Mouse (Mus musculus) layer of hippocampus, adult 9-11 months (tissue): ENCODE data around the gene Sfxn1.

Experiments used
- DNase-seq: peaks from one replicate; pipeline ENCODE4 v3.0.0; 2022

Gene Sfxn1

DNA sequence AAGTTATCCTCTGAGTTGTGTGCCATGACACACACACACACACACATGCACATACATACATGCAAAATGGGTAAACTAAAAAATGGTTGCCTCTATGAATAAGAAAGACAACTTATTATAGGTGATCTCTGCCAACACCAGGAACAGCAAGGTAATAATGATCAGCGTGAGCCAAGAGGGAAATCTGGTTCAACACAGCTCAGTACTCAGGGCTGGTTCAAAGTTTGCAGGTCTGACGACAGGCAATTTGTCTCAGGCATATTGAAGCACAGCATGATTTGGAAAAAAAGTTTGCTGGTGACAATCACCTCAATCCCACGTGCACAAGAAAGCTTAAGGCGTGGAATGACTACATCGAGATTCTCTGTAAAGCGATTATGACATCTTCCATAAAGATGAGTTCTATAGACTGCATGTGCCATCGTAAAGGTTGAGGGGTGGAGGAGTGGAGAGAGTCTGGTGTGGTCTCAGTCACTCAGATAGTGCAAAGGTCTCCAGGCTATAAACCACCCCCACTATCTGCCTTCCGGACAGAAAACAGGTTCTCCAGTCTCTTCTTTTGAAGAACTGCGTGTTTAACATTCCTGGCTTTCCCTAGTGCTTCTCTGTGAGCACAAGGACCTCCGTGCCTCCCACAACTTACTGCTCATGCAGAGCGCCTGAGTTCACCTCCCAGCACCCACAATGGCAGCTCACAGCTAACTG, 6.0 kb downstream of the Sfxn1 start:
- DNase-seq: no peak

DNA sequence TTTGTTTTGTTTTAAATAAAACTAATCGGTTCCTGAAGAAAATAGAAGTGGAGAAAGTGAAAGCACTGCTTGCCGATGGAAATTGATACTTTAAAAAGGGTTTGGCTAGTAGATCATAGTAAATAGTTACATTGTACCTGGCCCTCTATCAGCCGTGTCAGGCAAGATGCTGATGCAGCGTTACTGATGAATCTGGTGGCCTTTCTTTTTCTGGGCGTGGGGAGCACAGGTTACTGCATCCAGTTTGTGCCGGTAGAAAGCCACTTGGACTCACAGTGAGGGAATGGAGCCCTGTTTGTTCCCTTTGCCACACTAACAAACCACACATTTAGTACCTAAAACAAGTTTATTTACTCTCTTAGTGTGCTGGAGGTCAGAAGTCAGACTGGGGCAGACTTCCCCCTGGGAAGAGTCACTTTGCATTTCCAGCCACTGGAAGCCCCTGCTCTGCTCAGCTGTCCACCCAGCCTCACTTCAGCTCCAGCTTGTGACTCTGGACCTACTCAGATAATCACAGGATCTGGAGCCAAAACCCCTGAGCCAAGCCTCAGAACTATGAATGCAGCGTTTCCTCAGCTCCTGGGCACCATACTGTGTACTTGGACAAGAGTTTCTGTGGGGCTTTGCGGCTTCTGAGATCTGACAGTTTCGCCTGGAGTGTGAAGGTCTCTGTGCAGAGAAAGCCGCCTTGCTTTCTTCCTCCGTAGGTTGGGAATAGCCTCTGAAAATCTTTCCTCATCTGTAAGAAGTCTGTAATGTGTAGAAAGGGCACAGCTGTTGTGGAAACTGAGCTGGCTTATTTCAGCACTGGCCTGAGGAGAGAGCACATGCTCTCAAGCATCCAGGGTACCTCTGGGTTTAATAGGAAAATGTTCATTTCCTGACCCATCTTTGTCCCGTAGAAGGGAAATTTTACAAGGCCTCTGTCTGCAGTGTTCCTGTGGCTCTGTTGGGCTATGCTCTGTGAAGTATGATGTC, 8.4 kb downstream of the Sfxn1 start:
- DNase-seq: no peak

DNA sequence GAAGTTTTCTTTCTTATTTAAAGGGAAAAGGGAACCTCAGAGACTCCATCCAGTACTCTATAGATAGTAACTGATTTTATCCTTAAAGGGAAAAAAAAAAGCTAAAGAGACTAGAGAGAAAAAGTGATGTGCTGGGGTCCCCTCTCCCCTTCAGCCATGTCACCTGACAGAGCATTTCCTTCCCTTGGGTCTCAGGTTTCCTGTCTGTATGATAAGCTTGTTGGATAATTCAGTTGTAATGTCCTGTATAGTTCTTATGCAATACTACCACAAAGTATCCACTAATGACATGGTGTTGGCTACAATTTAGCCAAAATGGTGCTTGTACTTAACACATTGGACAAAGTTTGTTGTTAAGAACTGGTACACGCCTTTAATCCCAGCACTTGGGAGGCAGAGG, 9.1 kb downstream of the Sfxn1 start:
- DNase-seq: no peak

DNA sequence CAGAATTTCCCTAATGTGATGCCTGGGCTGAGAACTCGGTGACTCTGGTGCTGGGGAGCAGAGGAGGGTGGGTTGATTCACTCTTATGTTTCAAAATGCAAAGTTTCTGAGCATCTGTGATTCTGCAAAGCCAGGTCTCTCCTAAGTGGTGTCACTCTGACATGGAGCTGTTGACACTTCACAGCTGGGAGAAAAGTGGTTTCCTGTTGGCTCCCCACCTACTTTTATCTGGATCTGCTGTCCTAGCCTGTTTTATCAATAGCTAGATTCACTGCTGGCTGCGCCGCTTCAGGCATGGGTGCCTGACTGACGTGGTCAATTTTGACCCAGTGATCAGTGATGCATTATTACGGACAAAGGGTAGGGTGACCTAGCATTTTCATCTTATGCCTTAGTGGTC, 11.3 kb downstream of the Sfxn1 start:
- DNase-seq: no peak

DNA sequence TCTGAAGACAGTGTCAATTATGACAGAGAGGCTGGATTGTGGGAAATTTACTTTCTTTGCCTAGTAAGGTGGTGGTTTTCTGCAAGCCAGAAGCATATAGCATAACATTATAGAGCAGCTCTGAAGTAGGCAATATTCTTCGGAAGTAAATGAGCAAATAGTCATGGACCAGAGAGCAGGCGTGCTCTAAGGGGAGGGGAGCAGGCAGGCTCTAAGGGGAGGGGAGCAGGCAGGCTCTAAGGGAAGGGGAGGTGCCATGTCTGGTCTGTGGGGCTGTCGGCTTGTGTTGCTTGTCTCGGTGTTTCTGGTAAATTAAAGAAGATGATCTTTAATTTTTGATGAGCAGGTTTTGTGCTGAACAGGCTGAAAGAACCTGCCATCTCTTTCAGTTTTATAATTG, 12.5 kb downstream of the Sfxn1 start:
- no peak for DNase-seq

DNA sequence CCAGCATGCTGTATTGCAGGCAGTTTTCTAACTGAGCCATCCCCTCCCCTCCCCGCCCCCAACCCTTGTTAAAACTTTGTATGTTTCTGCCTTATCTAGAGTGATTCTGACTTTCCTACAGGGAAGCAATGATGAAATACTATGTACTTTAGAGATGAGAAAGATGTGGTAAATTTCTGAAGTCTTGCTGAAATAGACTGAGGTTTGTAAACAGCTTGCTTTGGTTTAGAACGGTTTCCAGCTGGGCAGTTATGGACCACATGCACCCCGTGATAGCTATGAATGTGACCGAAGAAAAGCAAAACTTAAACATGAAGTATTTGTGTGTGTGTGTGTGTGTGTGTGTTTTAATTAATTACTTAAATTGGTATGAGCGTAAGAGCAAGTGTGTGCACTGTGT, 13.2 kb downstream of the Sfxn1 start:
- no peak for DNase-seq

DNA sequence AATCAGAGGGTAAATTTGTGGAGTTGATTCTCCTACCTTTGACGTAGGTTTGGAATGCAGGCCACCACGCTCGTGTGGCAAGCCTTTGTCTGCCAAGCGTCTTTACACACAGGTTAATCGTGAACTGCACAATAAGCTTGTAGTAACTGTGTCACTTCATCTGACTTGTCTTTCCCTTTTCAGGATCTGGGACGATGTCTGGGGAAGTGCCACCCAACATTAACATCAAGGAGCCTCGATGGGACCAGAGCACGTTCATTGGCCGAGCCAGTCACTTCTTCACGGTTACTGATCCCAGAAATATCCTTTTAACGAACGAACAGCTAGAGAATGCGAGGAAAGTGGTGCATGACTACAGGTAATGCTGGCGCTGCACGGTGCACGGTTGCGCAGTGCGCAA, 13.6 kb downstream of the Sfxn1 start:
- DNase-seq: no peak

DNA sequence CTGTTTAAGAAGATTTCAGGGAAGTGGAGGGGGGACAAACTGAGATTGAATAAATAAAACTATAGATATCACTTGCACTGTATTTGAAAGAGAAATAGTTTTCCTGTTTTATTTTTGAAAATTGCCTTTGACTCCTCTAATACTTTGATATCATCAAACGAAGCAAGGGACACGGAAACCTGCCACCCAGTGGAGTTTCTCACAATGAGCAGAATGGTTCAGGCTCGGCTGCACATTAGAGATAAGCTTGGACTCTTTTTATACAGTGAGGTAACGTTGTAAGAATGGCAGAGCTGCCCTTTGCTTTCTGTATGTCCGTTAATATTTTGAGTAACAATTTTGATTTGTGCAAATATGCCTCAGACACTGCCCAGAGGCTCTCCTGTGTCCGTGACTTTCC, 20.1 kb downstream of the Sfxn1 start:
- DNase-seq: no peak

DNA sequence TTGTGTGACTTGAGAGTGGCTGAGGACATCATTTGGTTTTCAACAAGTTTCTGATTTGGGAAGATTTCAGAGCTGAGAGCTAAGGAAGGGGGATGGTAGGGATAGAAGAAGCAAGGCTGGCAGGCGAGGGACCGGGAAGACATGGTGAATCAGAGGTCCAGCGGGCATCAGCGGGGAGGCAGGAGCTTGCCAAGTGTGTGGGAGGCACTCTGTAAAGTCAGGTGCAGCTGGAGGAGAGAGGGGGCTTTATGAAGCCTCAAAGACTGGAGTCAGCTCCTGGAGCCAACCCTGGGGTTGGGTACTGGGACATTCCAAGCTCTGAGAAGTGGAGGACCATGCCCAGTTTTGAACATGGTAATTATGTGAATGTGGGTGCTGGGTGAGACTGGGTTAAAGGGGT, 22.7 kb downstream of the Sfxn1 start:
- DNase-seq: no peak

DNA sequence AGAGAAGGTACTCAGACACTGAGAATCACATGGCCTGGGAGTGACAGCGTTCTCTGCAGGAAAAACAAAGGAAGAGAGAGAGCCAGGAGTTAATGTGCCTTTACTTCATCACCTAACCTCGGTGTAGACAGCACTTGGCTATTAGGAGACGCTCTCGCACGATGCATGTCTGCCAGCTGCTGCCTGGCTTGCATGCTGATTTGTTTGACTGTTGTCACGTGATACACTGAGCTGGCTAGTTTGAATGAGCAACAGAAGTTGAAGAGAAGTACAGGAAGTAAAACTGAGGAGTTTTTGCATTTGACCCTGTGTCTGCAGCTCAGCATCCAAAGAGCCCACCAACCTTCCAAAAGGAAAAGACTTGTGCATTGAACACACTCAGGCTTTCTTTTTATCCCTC, 23.3 kb downstream of the Sfxn1 start:
- no peak for DNase-seq

DNA sequence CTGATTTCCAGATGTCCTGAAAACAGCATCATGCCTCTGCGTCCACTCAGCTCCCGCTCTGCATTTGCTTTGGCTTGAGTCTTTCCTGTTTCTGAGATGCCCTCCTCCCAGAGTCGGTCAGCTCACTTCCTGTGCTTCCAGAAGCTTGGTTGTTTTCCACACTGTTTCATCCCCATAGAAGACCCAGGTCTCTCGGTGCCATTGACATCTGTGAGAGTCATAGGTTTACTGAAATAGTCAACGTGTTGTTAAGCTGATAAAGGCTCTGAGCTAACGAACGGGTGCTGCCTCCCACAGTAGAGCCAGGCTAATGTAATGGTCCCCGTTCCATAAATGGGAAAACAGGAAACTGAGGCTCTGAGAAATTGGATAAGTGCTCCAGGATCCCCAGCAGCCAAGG, 24.1 kb downstream of the Sfxn1 start:
- no peak for DNase-seq

DNA sequence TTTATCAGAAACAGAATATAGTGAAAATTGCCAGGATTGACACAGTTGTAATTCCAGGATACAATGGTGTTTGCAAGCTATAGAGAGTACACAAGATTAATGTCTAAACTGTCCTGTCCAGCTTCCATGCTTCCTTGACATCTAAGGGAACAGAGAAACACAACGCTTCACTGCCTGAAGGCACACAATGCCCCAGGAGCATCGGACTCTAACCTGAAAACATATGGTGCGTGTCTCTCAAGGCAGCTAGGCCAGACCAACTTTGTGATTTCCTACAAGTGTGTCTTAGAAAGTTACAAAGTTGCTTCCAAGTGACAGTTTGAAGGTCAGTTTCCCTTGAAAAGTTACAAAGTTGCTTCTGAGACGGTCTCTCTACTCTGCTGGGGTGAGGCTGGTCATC, 25.6 kb downstream of the Sfxn1 start:
- DNase-seq: no peak

DNA sequence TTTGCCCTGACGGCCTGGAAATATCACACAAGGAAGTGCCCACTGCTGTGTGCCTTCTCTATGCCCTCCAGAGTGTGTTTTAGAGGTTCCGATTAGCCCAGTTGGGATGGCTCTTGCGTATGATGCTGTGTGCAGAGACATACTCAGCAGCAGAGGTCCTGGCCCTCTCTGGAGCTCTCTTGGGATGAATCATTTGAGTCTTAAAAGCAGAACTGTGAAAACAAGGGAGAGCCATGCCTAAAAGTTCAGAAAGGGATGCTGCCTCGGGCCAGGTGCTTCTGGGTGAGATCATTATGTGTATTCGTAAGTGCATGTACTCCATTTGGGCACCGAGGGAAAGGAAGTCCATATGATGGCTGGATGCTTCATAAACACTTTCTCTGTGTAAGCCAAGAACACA, 26.1 kb downstream of the Sfxn1 start:
- no peak for DNase-seq

DNA sequence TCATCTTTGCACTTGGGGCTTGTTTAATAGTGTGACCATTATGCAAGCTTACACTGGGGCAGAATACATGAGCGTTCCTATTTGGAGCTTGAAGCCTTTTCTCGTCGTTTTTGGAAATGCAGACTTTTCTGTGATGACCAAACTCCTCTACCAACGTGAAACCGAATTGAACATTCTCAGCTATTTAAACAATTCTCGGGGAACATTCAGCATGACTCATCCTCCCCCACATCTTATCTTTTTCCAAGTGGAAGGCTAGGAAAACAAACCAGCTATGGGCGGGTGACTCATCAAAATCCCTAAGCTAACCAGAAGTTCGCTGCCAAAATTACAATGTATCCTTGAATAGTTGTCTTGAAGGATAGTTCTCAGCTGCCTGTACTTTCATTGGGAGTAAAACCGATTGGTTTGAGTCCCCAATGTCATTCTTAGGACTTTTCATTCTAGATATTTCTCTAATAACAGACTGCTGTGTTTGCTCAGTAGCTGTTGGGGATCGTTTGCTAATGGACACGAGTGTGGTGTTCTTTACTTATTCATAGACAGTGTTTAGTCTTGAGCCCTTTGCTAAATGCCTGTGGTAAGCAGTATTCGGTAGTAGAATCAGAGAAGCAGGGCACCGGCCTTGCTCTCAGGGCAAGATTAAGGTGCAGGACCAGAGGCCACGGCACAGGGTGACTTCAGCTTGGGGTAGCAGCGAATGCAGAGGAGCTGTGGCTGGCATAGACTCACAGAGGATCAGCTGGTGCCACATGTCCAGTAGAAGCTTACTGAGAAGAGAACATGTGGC, 29.6 kb downstream of the Sfxn1 start:
- peak; percentile 83 for DNase-seq

DNA sequence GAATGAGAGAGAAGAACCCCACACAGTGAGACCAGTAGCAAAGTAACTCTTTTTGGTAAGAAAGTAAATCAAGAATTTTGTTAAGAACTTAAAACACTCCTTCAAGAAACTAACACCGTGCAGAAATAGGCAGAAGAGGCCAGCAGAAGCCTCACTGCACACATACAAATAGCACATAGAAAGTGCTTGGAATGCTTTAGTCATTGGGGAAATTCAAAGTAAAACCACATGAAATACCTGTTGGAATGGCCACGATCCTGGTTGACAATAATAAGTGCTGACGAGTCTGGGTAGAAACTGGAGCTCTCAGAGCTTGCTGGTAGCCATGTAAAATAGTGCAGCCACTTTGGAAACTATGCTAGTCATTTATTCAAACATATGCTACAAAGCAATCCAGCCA, 30.4 kb downstream of the Sfxn1 start:
- DNase-seq: no peak

DNA sequence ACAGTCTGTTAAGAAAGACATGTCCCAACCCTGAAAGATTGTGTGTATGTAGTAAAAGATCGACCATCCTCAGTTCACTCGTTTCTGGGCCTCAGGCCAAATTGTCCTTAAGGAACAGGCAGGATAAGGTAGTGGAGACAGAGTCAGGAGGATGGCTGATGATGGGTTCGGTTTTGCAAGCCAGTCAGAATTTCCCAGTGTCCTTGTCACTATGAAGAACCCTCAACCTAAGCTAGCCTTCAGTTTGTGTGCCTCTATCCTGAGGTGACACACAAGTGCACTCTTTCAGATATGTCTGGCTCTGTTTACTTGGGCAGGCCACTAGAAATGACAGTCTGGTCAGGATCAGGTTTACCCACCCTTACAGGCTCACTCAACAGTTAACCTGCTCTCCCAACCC, 31.6 kb downstream of the Sfxn1 start:
- no peak for DNase-seq

DNA sequence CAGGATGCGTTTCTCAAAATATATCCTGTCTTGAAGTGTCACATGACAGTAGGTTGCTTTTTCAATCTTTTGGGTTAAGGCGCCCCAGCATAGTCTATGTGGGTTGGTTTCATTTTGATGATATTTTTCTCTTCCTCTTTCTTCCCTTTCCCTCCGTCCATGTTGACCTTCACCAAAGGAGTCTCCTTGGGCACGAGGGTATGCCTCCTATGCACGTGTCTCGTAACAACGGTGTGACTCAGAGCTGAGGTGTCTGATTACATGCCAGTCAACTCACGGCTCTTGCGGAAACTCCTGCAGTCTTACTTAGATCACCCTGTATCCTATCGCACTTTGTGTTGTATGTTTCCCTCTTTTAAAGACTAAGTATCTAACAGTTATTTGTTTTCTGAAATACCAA, 32.2 kb downstream of the Sfxn1 start:
- DNase-seq: no peak

DNA sequence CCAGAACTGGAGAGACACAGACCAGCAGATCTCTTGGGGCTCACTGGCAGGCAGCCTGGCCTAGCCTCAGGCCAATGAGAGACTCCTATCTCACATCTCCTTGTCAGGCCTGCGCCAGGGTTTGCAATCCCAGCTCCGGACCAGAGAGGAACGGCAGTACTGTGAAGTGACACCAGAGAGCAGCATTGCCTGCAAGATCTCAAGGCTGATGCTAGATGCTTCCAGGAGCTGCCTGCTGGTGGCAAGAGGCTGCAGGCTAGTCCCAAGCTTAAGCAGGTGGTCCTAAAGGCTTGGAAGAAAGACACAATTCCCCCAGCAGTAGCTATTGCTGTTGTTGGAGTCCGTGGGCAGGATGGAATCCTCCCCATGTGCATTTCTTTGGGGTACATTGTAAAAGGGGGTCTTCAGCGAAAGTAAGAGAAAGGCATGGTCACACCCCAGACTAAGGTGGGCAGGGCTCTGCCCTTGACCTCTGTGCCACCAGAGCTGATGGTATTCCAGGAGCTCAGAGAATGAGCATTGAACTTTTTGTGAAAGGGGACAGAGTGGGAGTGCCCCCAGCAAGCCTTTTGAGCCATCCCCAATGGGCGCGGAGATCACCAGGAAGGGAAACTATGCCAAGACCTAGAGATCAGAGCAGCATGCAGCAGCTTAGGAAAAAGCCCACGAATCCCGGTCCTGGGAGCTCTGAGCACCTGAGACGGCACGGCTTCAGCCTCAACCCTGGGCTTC, 42.3 kb downstream of the Sfxn1 start:
- DNase-seq: peak; percentile 82

DNA sequence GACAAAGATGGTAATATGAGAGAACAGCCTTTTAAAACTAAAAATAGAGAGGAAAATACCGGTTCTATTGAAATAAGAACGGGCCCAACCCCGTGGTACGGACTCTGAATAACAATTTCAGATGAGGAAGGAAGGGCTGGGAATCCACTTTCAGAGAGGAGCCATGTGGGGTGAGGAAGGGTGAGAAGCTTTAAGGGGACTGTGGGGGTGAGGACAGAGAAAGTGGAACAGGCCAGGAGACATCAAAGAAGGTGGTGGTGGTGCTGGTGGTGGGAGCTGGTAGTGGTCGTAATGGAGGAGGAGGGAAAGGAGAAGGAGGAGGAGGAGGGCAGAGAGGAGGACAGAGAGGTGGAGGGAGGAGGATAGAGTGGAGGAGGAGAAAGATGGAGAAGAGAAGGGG, 43.3 kb downstream of the Sfxn1 start:
- DNase-seq: no peak

DNA sequence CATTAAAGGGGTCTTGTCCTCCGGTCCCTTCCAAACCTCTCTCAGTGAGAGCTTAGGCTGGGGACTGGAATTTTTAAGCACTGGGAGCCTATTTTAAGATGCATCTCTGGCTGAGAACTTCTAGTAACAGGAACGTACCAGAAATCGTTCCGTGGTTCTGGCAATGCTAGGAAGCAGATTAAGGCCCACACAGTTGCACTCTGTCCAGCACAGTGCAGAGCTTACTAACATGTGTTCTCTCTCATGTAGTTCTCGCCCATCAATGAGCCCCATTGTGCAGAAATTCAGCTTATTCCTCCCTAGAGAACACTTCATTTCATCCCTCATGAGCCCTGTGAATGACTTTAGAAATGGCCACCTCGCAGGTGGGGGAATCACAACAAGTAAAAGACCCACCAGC, 44.1 kb downstream of the Sfxn1 start:
- no peak for DNase-seq

DNA sequence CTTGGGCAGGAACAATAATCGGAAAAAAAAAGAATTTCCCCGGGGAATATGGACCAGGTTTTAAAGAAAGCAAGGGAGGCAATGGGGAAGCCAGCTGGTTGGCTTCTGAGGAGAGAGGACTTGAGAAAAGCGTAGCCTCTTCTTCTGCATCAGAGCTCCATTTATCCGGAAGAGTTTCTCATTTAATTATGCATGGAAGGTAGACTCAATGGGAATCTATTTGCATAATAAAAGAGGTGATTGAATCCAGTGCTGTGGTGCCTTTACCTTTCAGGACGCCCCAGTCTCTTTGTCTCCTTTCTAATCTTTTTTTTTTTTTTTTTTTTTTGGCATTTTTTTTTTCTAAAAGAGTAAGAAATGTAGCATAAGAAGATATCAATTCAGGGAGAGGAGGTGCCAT, 46.7 kb downstream of the Sfxn1 start:
- DNase-seq: no peak

DNA sequence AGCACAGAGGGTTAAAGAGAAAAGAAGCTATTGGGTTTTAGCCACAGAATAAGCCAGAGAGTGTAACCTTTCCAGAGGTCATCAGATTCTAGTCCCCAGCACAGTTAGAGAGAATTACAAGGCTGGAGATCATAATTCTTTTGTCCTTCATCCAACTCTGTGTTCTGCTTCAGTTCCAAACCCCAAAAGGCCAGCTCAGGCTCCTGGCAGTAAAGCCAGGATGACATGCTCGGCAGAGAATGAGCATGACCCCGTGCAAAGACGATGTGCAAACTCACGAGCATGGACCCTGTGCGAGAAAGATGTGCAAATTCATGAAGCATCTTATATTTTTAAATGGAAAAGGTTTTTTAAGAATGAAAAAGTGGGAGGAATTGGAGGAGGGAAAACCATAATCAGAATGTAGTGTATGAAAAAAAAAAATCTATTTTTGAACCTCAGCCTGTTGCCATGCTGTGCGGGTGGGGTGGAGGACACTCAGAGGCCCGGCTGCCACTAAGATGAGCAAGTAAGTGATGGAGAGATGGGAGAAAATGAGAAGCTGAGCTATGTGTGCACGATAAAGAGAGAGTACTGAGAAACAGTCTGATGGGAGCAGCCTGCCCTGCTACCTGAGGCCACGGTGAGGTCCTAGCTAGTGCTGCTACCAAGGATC, 66.2 kb downstream of the Sfxn1 start:
- no peak for DNase-seq
